Mouse (Mus musculus) monocyte, adult 2 months (primary cell): ENCODE data around the gene Mettl21a.
"Not testable (repeated sequence)": the region's sequence is repeated elsewhere in the genome, so short reads cannot be mapped to it uniquely, and the experiment has no call there.

Experiments
- DNase-seq, 2 experiments: peaks; one replicate each; pipeline ENCODE4 v3.0.0; 2022; ENCODE audit warnings: low spot score in 2 of 2, low read depth in 1 of 2

Mettl21a gene

GRCm38 (mm10) chr1:64614801-64615345 is 2.2 kb downstream of the Mettl21a start:
- DNase-seq: no peak

- no peak for DNase-seq
Observed at GRCm38 (mm10) chr1:64614311-64614710, 2.7 kb downstream of the Mettl21a start.

GRCm38 (mm10) chr1:64609976-64610375 is 7.1 kb downstream of the Mettl21a start:
- DNase-seq: no peak

GRCm38 (mm10) chr1:64609145-64609544 is 7.9 kb downstream of the Mettl21a start:
- DNase-seq: no peak

- no peak for DNase-seq
Observed at GRCm38 (mm10) chr1:64603381-64603780, 13.7 kb downstream of the Mettl21a start.

GRCm38 (mm10) chr1:64601242-64601842 is 15.7 kb downstream of the Mettl21a start:
- DNase-seq: no peak

GRCm38 (mm10) chr1:64600413-64601077 is 16.5 kb downstream of the Mettl21a start:
- DNase-seq: peak in 1 of 2 experiments; percentile 14

GRCm38 (mm10) chr1:64598926-64599325 is 18.1 kb downstream of the Mettl21a start:
- DNase-seq: no peak

GRCm38 (mm10) chr1:64578801-64579200 is 38.2 kb downstream of the Mettl21a start:
- no peak for DNase-seq

- DNase-seq: not testable (repeated sequence)
Observed at GRCm38 (mm10) chr1:64577911-64578310, 39.1 kb downstream of the Mettl21a start.

- DNase-seq: no peak
Observed at GRCm38 (mm10) chr1:64576732-64577131, 40.3 kb downstream of the Mettl21a start.

- no peak for DNase-seq
Observed at GRCm38 (mm10) chr1:64576022-64576421, 41.0 kb downstream of the Mettl21a start.

- DNase-seq: no peak
Observed at GRCm38 (mm10) chr1:64568206-64568605, 48.8 kb downstream of the Mettl21a start.

GRCm38 (mm10) chr1:64560105-64560504 is 56.9 kb downstream of the Mettl21a start:
- DNase-seq: no peak
